Mouse (Mus musculus): ENCODE results near the gene Pi4kb. TPM values are rescaled to one million over a fixed set of nuclear protein-coding genes. Genes with fewer than 3 reads are reported as not detected.
"Not testable (repeated sequence)": the region's sequence is repeated elsewhere in the genome, so short reads cannot be mapped to it uniquely, and the experiment has no call there.

Pi4kb gene
- polyA plus RNA-seq (2015; fragmentation: Nextera tagmentation; extraction: Ambion mirVana) = 22.5 and 24.6 TPM in 2 replicates

GRCm38 (mm10) chr3:94974528-94975422 is at the start of gene Pi4kb:
Pi4kb (plus strand) TSS chr3:94974731.
- under 1% methylated on average over 57 of the region's 57 CpGs for WGBS
- ATAC-seq (replicated peaks) = peak; percentile 96
- peak within 1 kb of the TSS; percentile 90 for H3K27ac ChIP-seq

GRCm38 (mm10) chr3:94926301-94926736 is 48.2 kb upstream of the Pi4kb start:
- H3K27ac ChIP-seq; H3K4me2 ChIP-seq; ATAC-seq (replicated peaks); H3K4me1 ChIP-seq; H3K9ac ChIP-seq; H3K9me3 ChIP-seq; H3K27me3 ChIP-seq (replicated peaks); H3K36me3 ChIP-seq (replicated peaks); H3K4me3 ChIP-seq: not testable (repeated sequence)
- 50% methylated on average over 4 of the region's 4 CpGs for WGBS

More at GRCm38 (mm10) chr3:94974528-94975422, at the start of gene Pi4kb:
- peaks cover 28% of the 10 kb centered on the region for H3K4me1 ChIP-seq
- peak within 1 kb of the TSS; percentile 61 for H3K4me3 ChIP-seq
- peak within 1 kb of the TSS; percentile 65 for H3K4me2 ChIP-seq
- H3K27me3 ChIP-seq (replicated peaks) = no peaks in the 10 kb centered on the region
- peak within 1 kb of the TSS; percentile 84 for H3K9ac ChIP-seq
- H3K9me3 ChIP-seq = no peaks in the 10 kb centered on the region
- H3K36me3 ChIP-seq (replicated peaks) = 0 out of 2 replicates have a peak, but pooled peaks cover 7% of the 10 kb centered on the region

GRCm38 (mm10) chr3:94928979-94929378 is 45.6 kb upstream of the Pi4kb start:
- H3K4me2 ChIP-seq; H3K27me3 ChIP-seq (replicated peaks); H3K9ac ChIP-seq; H3K27ac ChIP-seq; H3K4me1 ChIP-seq; ATAC-seq (replicated peaks); H3K36me3 ChIP-seq (replicated peaks); H3K9me3 ChIP-seq; H3K4me3 ChIP-seq: not testable (repeated sequence)
- WGBS = 92% methylated on average over 4 of the region's 4 CpGs

GRCm38 (mm10) chr3:94930386-94931266 is 43.9 kb upstream of the Pi4kb start:
- H3K27me3 ChIP-seq (replicated peaks); H3K4me1 ChIP-seq; H3K9me3 ChIP-seq; H3K4me3 ChIP-seq; H3K27ac ChIP-seq; H3K4me2 ChIP-seq; H3K9ac ChIP-seq; ATAC-seq (replicated peaks); H3K36me3 ChIP-seq (replicated peaks): not testable (repeated sequence)
- WGBS = 49% methylated on average over 7 of the region's 7 CpGs

GRCm38 (mm10) chr3:94931427-94932082 is 43.0 kb upstream of the Pi4kb start:
- H3K27me3 ChIP-seq (replicated peaks); ATAC-seq (replicated peaks); H3K36me3 ChIP-seq (replicated peaks); H3K27ac ChIP-seq; H3K9ac ChIP-seq; H3K4me3 ChIP-seq; H3K9me3 ChIP-seq; H3K4me1 ChIP-seq; H3K4me2 ChIP-seq: not testable (repeated sequence)
- 70% methylated on average over 10 of the region's 10 CpGs for WGBS

GRCm38 (mm10) chr3:94932279-94932678 is 42.3 kb upstream of the Pi4kb start:
- not testable (repeated sequence) for H3K9ac ChIP-seq; H3K27ac ChIP-seq; H3K4me1 ChIP-seq; H3K4me3 ChIP-seq; H3K4me2 ChIP-seq; H3K36me3 ChIP-seq (replicated peaks); H3K27me3 ChIP-seq (replicated peaks); H3K9me3 ChIP-seq
- ATAC-seq (replicated peaks) = 0 out of 2 replicates have a peak, but pooled peaks have one; percentile 10
- 56% methylated on average over 2 of the region's 2 CpGs for WGBS

GRCm38 (mm10) chr3:94932809-94933564 is 41.5 kb upstream of the Pi4kb start, which contains the start of gene Selenbp1:
Selenbp1 (plus strand) TSS chr3:94933056.
- no peak within 1 kb of the TSS for H3K9ac ChIP-seq
- no peaks in the 10 kb centered on the region for H3K9me3 ChIP-seq
- H3K36me3 ChIP-seq (replicated peaks) = no peaks in the 10 kb centered on the region
- peak within 1 kb of the TSS; percentile 62 for H3K27ac ChIP-seq
- H3K4me3 ChIP-seq = peak within 1 kb of the TSS; percentile 26
- peak; percentile 79 for ATAC-seq (replicated peaks)
- H3K4me1 ChIP-seq = peaks cover 6% of the 10 kb centered on the region; the same call in 1 of the 2 replicates
- peak within 1 kb of the TSS; percentile 44 for H3K4me2 ChIP-seq
- no peaks in the 10 kb centered on the region for H3K27me3 ChIP-seq (replicated peaks)
- WGBS = 27% methylated on average over 16 of the region's 16 CpGs

GRCm38 (mm10) chr3:94933604-94934003 is 40.9 kb upstream of the Pi4kb start:
- ATAC-seq (replicated peaks); H3K27ac ChIP-seq; H3K4me1 ChIP-seq; H3K4me3 ChIP-seq; H3K36me3 ChIP-seq (replicated peaks); H3K9ac ChIP-seq; H3K27me3 ChIP-seq (replicated peaks); H3K4me2 ChIP-seq; H3K9me3 ChIP-seq: not testable (repeated sequence)
- no CpG with 5 or more reads among the region's 2 CpGs for WGBS

- not testable (repeated sequence) for ATAC-seq (replicated peaks); H3K27me3 ChIP-seq (replicated peaks); H3K36me3 ChIP-seq (replicated peaks); H3K9ac ChIP-seq; H3K4me2 ChIP-seq; H3K4me3 ChIP-seq; H3K9me3 ChIP-seq; H3K27ac ChIP-seq; H3K4me1 ChIP-seq
- 94% methylated on average over 3 of the region's 3 CpGs for WGBS
Measured at GRCm38 (mm10) chr3:94934564-94934963, 40.0 kb upstream of the Pi4kb start.

GRCm38 (mm10) chr3:94935332-94935731 is 39.2 kb upstream of the Pi4kb start:
- not testable (repeated sequence) for H3K4me1 ChIP-seq; H3K9me3 ChIP-seq; H3K27ac ChIP-seq; H3K4me3 ChIP-seq; H3K36me3 ChIP-seq (replicated peaks); H3K4me2 ChIP-seq; ATAC-seq (replicated peaks); H3K9ac ChIP-seq; H3K27me3 ChIP-seq (replicated peaks)
- WGBS = 85% methylated on average over 3 of the region's 3 CpGs

- not testable (repeated sequence) for H3K27ac ChIP-seq; H3K4me1 ChIP-seq; H3K27me3 ChIP-seq (replicated peaks); H3K9ac ChIP-seq; ATAC-seq (replicated peaks); H3K4me2 ChIP-seq; H3K4me3 ChIP-seq; H3K9me3 ChIP-seq; H3K36me3 ChIP-seq (replicated peaks)
- WGBS = 88% methylated on average over 5 of the region's 5 CpGs
Measured at GRCm38 (mm10) chr3:94936147-94936546, 38.4 kb upstream of the Pi4kb start.

Data from midbrain, embryonic 15.5 days (tissue).